Mouse (Mus musculus) kidney, embryonic 14.5 days (tissue): ENCODE measurements around the gene Cyp27a1. TPM values are rescaled to one million over a fixed set of nuclear protein-coding genes. Genes with fewer than 3 reads are reported as not detected.
A peak's percentile ranks its signal among the peaks of the same experiment; 100 is the strongest.

ENCODE experiments used
- ATAC-seq: fragments of 200-750 bp; cut with Nextera tagmentation; 2 replicates; pipeline ENCODE4 v1.8.0; 2017; ENCODE audit warnings: moderate number of reproducible peaks, mild to moderate bottlenecking, moderate TSS enrichment, moderate library complexity; ENCODE audit not compliant: low FRiP score, low TSS enrichment
- H3K27ac ChIP-seq: fragments of 300-500 bp; sonication (generic); 2 replicates; pipeline ENCODE4 v1.5.1; 2014; ENCODE audit warnings: low read depth, mild to moderate bottlenecking, low read length, moderate library complexity, mixed read lengths
- H3K27me3 ChIP-seq: fragments of 300-500 bp; sonication (generic); 2 replicates; pipeline ENCODE4 v1.6.1; 2014; ENCODE audit warnings: mild to moderate bottlenecking, low read length; ENCODE audit not compliant: control insufficient read depth, insufficient read depth
- H3K36me3 ChIP-seq: fragments of 300-500 bp; sonication (generic); 2 replicates; pipeline ENCODE4 v1.6.1; 2014; ENCODE audit warnings: low read length, mixed read lengths; ENCODE audit not compliant: control insufficient read depth, insufficient read depth
- H3K4me1 ChIP-seq: fragments of 300-500 bp; sonication (generic); 2 replicates; pipeline ENCODE4 v1.6.1; 2014; ENCODE audit warnings: low read length, mixed read lengths; ENCODE audit not compliant: control insufficient read depth, insufficient read depth
- H3K4me2 ChIP-seq: fragments of 300-500 bp; sonication (generic); replicated peaks from 2 replicates; pipeline ENCODE4 v1.6.1; 2014; ENCODE audit warnings: low read depth, mild to moderate bottlenecking, low read length
- H3K4me3 ChIP-seq: fragments of 300-500 bp; sonication (generic); 2 replicates; pipeline ENCODE4 v1.5.1; 2014; ENCODE audit warnings: mild to moderate bottlenecking, low read length
- H3K9ac ChIP-seq: fragments of 300-500 bp; sonication (generic); 2 replicates; pipeline ENCODE4 v1.6.1; 2014; ENCODE audit warnings: low read depth, mild to moderate bottlenecking, low read length, moderate library complexity
- H3K9me3 ChIP-seq: fragments of 300-500 bp; sonication (generic); 2 replicates; pipeline ENCODE4 v1.6.1; 2016; ENCODE audit warnings: low read length; ENCODE audit not compliant: control insufficient read depth
- WGBS: fragments of 180-500 bp; shearing (Covaris S2); extraction: QIAGEN DNeasy Blood & Tissue Kit; methylation state at CpG from one replicate; pipeline ENCODE4 v1.1.7; 2014; 5-methylcytosine and 5-hydroxymethylcytosine counted together
- polyA plus RNA-seq: library from polyadenylated mRNA; unstranded; fragments of >200 nt; fragmentation: Nextera tagmentation; extraction: Ambion mirVana; gene quantifications from 2 replicates; pipeline ENCODE4 v1.2.1, GENCODE M21; 2014

The Cyp27a1 gene
- polyA plus RNA-seq, result 6.3 and 8.1 TPM in 2 replicates

GRCm38 (mm10) chr1:74713099-74713858, at the start of gene Cyp27a1:
Cyp27a1 (plus strand) TSS chr1:74713574.
- ATAC-seq, result peak; percentile 92
- no peaks in the 10 kb centered on the region for H3K36me3 ChIP-seq
- no peaks in the 10 kb centered on the region for H3K9me3 ChIP-seq
- peak within 1 kb of the TSS; percentile 13; the same call in 1 of the 2 replicates for H3K27ac ChIP-seq
- WGBS, result 2% methylated on average over 35 of the region's 35 CpGs
- H3K4me3 ChIP-seq, result peak within 1 kb of the TSS; percentile 55
- H3K27me3 ChIP-seq, result no peaks in the 10 kb centered on the region
- H3K4me1 ChIP-seq, result 0 out of 2 replicates have a peak, but pooled peaks cover 6% of the 10 kb centered on the region
- peak within 1 kb of the TSS; percentile 86 for H3K4me2 ChIP-seq
- peak within 1 kb of the TSS; percentile 71 for H3K9ac ChIP-seq

GRCm38 (mm10) chr1:74665153-74665552, 48.2 kb upstream of the Cyp27a1 start:
- Histone ChIP-seq H3K36me3 (no peaks in the 10 kb centered on the region; the same call in 1 of the 2 replicates), H3K4me2 (no peak overlapping the region), H3K27ac (no peak overlapping the region), H3K4me1 (no peaks in the 10 kb centered on the region), H3K27me3 (no peaks in the 10 kb centered on the region), H3K9me3 (no peaks in the 10 kb centered on the region), H3K9ac (no peak overlapping the region), H3K4me3 (no peak overlapping the region)
- ATAC-seq, result no peak
- WGBS, result 63% methylated on average over 6 of the region's 6 CpGs

- no peaks in the 10 kb centered on the region for H3K9me3 ChIP-seq
- ATAC-seq, result no peak
- no peak overlapping the region for H3K4me3 ChIP-seq
- H3K4me1 ChIP-seq, result no peaks in the 10 kb centered on the region
- H3K36me3 ChIP-seq, result peaks cover 10% of the 10 kb centered on the region; the same call in 1 of the 2 replicates
- H3K4me2 ChIP-seq, result no peak overlapping the region
- no peaks in the 10 kb centered on the region for H3K27me3 ChIP-seq
- H3K27ac ChIP-seq, result no peak overlapping the region
- WGBS, result 84% methylated on average over 3 of the region's 3 CpGs
- H3K9ac ChIP-seq, result no peak overlapping the region
Observed at GRCm38 (mm10) chr1:74668371-74668770, 45.0 kb upstream of the Cyp27a1 start.

GRCm38 (mm10) chr1:74672731-74673130, 40.6 kb upstream of the Cyp27a1 start:
- Histone ChIP-seq H3K4me1 (no peaks in the 10 kb centered on the region), H3K9me3 (no peaks in the 10 kb centered on the region), H3K9ac (no peak overlapping the region), H3K36me3 (peaks cover 15% of the 10 kb centered on the region; the same call in 1 of the 2 replicates), H3K4me2 (no peak overlapping the region), H3K27ac (no peak overlapping the region), H3K27me3 (no peaks in the 10 kb centered on the region), H3K4me3 (no peak overlapping the region)
- WGBS, result 70% methylated on average over 7 of the region's 7 CpGs
- no peak for ATAC-seq

- Histone ChIP-seq H3K4me2 (no peak overlapping the region), H3K27me3 (no peaks in the 10 kb centered on the region), H3K4me1 (no peaks in the 10 kb centered on the region), H3K4me3 (no peak overlapping the region), H3K9me3 (no peaks in the 10 kb centered on the region), H3K9ac (no peak overlapping the region), H3K27ac (no peak overlapping the region), H3K36me3 (peaks cover 50% of the 10 kb centered on the region)
- no peak for ATAC-seq
- 96% methylated on average over 3 of the region's 3 CpGs for WGBS
Observed at GRCm38 (mm10) chr1:74676863-74677262, 36.5 kb upstream of the Cyp27a1 start.

GRCm38 (mm10) chr1:74677843-74678242, 35.5 kb upstream of the Cyp27a1 start:
- Histone ChIP-seq H3K4me3 (no peak overlapping the region), H3K27me3 (no peaks in the 10 kb centered on the region), H3K9ac (no peak overlapping the region), H3K4me1 (no peaks in the 10 kb centered on the region), H3K27ac (no peak overlapping the region), H3K36me3 (peaks cover 50% of the 10 kb centered on the region), H3K9me3 (no peaks in the 10 kb centered on the region), H3K4me2 (no peak overlapping the region)
- WGBS, result 78% methylated on average over 1 of the region's 1 CpGs
- no peak for ATAC-seq

GRCm38 (mm10) chr1:74687131-74687530, 26.2 kb upstream of the Cyp27a1 start:
- Histone ChIP-seq H3K4me3 (no peak overlapping the region), H3K27ac (no peak overlapping the region), H3K9ac (no peak overlapping the region), H3K36me3 (peaks cover 86% of the 10 kb centered on the region), H3K4me2 (no peak overlapping the region), H3K4me1 (no peaks in the 10 kb centered on the region), H3K27me3 (no peaks in the 10 kb centered on the region), H3K9me3 (no peaks in the 10 kb centered on the region)
- WGBS, result 92% methylated on average over 7 of the region's 7 CpGs
- ATAC-seq, result no peak

- Histone ChIP-seq H3K4me3 (no peak overlapping the region), H3K9ac (no peak overlapping the region), H3K4me1 (no peaks in the 10 kb centered on the region), H3K9me3 (no peaks in the 10 kb centered on the region), H3K27me3 (no peaks in the 10 kb centered on the region), H3K36me3 (peaks cover 77% of the 10 kb centered on the region), H3K27ac (no peak overlapping the region), H3K4me2 (no peak overlapping the region)
- ATAC-seq, result no peak
- 93% methylated on average over 8 of the region's 8 CpGs for WGBS
Observed at GRCm38 (mm10) chr1:74693891-74694583, 19.3 kb upstream of the Cyp27a1 start.

GRCm38 (mm10) chr1:74695836-74696235, 17.5 kb upstream of the Cyp27a1 start:
- H3K9ac ChIP-seq, result no peak overlapping the region
- H3K27me3 ChIP-seq, result no peaks in the 10 kb centered on the region
- ATAC-seq, result no peak
- no peak overlapping the region for H3K27ac ChIP-seq
- no peaks in the 10 kb centered on the region for H3K4me1 ChIP-seq
- H3K36me3 ChIP-seq, result peaks cover 73% of the 10 kb centered on the region
- WGBS, result 89% methylated on average over 4 of the region's 4 CpGs
- H3K4me2 ChIP-seq, result no peak overlapping the region
- H3K4me3 ChIP-seq, result no peak overlapping the region
- H3K9me3 ChIP-seq, result no peaks in the 10 kb centered on the region
